Mouse (Mus musculus) right cerebral cortex, postnatal 36 days (tissue): Measurements from ENCODE around the gene Glud1.

Experiments used
- DNase-seq, 2 experiments: peaks; one replicate each; pipeline ENCODE4 v3.0.0; 2022; ENCODE audit warnings: low spot score in 2 of 2, mixed read lengths in 1 of 2

Gene Glud1

GRCm38 (mm10) chr14:34310234-34310965 is at the start of gene Glud1, which contains the start of gene Shld2:
Gene Glud1 (plus strand): TSS chr14:34310727.
Gene Shld2 (minus strand): TSS chr14:34310493.
- peak; percentile 89 to 90 for DNase-seq

GRCm38 (mm10) chr14:34268046-34268445 is 42.5 kb upstream of the Glud1 start:
- no peak for DNase-seq

GRCm38 (mm10) chr14:34273280-34273679 is 37.2 kb upstream of the Glud1 start:
- no peak for DNase-seq

- DNase-seq: no peak
These were observed 36.4 kb upstream of the Glud1 start for GRCm38 (mm10) chr14:34274141-34274540.

- DNase-seq: no peak
These were observed 35.3 kb upstream of the Glud1 start for GRCm38 (mm10) chr14:34275225-34275624.

GRCm38 (mm10) chr14:34279726-34280125 is 30.8 kb upstream of the Glud1 start:
- DNase-seq: no peak

GRCm38 (mm10) chr14:34280798-34281197 is 29.7 kb upstream of the Glud1 start:
- no peak for DNase-seq

GRCm38 (mm10) chr14:34281736-34282269 is 28.7 kb upstream of the Glud1 start:
- DNase-seq: no peak

GRCm38 (mm10) chr14:34288396-34288795 is 22.1 kb upstream of the Glud1 start:
- no peak for DNase-seq

GRCm38 (mm10) chr14:34289259-34290015 is 21.1 kb upstream of the Glud1 start:
- no peak for DNase-seq

- no peak for DNase-seq
These were observed 20.3 kb upstream of the Glud1 start for GRCm38 (mm10) chr14:34290229-34290628.

GRCm38 (mm10) chr14:34293641-34294040 is 16.9 kb upstream of the Glud1 start:
- no peak for DNase-seq

GRCm38 (mm10) chr14:34296350-34296749 is 14.2 kb upstream of the Glud1 start:
- no peak for DNase-seq

- no peak for DNase-seq
These were observed 13.5 kb upstream of the Glud1 start for GRCm38 (mm10) chr14:34297038-34297437.

- DNase-seq: no peak
These were observed 12.9 kb upstream of the Glud1 start for GRCm38 (mm10) chr14:34297634-34298033.

- no peak for DNase-seq
These were observed 11.4 kb upstream of the Glud1 start for GRCm38 (mm10) chr14:34298871-34299700.

GRCm38 (mm10) chr14:34302681-34303242 is 7.8 kb upstream of the Glud1 start:
- no peak for DNase-seq

- no peak for DNase-seq
These were observed 7.3 kb upstream of the Glud1 start for GRCm38 (mm10) chr14:34303265-34303680.

- DNase-seq: no peak
These were observed 1.3 kb upstream of the Glud1 start for GRCm38 (mm10) chr14:34309266-34309665.

- DNase-seq: no peak
These were observed 657 bp upstream of the Glud1 start for GRCm38 (mm10) chr14:34309907-34310233.

- DNase-seq: peak; percentile 29 to 35
These were observed 599 bp downstream of the Glud1 start for GRCm38 (mm10) chr14:34311021-34311631.
